Mouse (Mus musculus) intestine, embryonic 15.5 days (tissue): Measurements from ENCODE around the gene Sh3gl2. TPM values are rescaled to one million over a fixed set of nuclear protein-coding genes. Genes with fewer than 3 reads are reported as not detected.
A peak's percentile ranks its signal among the peaks of the same experiment; 100 is the strongest.

Source experiments
- ATAC-seq: fragments of 200-750 bp; cut with Nextera tagmentation; 2 replicates; pipeline ENCODE4 v1.8.0; 2017; ENCODE audit warnings: moderate TSS enrichment, moderate library complexity
- H3K27ac ChIP-seq: fragments of 300-500 bp; sonication (generic); 2 replicates; pipeline ENCODE4 v1.5.1; 2015; ENCODE audit warnings: mild to moderate bottlenecking, inconsistent platforms
- H3K27me3 ChIP-seq: fragments of 300-500 bp; sonication (generic); replicated peaks from 2 replicates; pipeline ENCODE4 v1.6.1; 2015; ENCODE audit warnings: inconsistent platforms
- H3K36me3 ChIP-seq: fragments of 300-500 bp; sonication (generic); 2 replicates; pipeline ENCODE4 v1.6.1; 2015; ENCODE audit warnings: inconsistent platforms
- H3K4me1 ChIP-seq: fragments of 300-500 bp; sonication (generic); replicated peaks from 2 replicates; pipeline ENCODE4 v1.6.1; 2015; ENCODE audit warnings: inconsistent platforms
- H3K4me2 ChIP-seq: fragments of 300-500 bp; sonication (generic); replicated peaks from 2 replicates; pipeline ENCODE4 v1.6.1; 2015; ENCODE audit warnings: mild to moderate bottlenecking, inconsistent platforms
- H3K4me3 ChIP-seq: fragments of 300-500 bp; sonication (generic); replicated peaks from 2 replicates; pipeline ENCODE4 v1.5.1; 2015; ENCODE audit warnings: inconsistent platforms
- H3K9ac ChIP-seq: fragments of 300-500 bp; sonication (generic); 2 replicates; pipeline ENCODE4 v1.6.1; 2015; ENCODE audit warnings: inconsistent platforms
- H3K9me3 ChIP-seq: fragments of 300-500 bp; sonication (generic); 2 replicates; pipeline ENCODE4 v1.6.1; 2016; ENCODE audit warnings: inconsistent platforms
- WGBS: fragments of 180-500 bp; shearing (Covaris S2); methylation state at CpG from one replicate; pipeline ENCODE4 v1.1.7; 2015; 5-methylcytosine and 5-hydroxymethylcytosine counted together
- polyA plus RNA-seq: library from polyadenylated mRNA; unstranded; fragments of >200 nt; fragmentation: Nextera tagmentation; extraction: Ambion mirVana; gene quantifications from 2 replicates; pipeline ENCODE4 v1.2.1, GENCODE M21; 2015

The Sh3gl2 gene
- polyA plus RNA-seq, 1 experiment from 2014 or later, result 18.4 TPM

GRCm38 (mm10) chr4:85340686-85341085 is 135.8 kb downstream of the Sh3gl2 start:
- H3K4me3 ChIP-seq, result no peak overlapping the region
- no peak overlapping the region for H3K4me2 ChIP-seq
- H3K36me3 ChIP-seq, result no peaks in the 10 kb centered on the region
- H3K27ac ChIP-seq, result no peak overlapping the region
- ATAC-seq, result no peak
- no peaks in the 10 kb centered on the region for H3K4me1 ChIP-seq
- no peaks in the 10 kb centered on the region for H3K9me3 ChIP-seq
- 74% methylated on average over 6 of the region's 6 CpGs for WGBS
- H3K9ac ChIP-seq, result no peak overlapping the region
- H3K27me3 ChIP-seq, result no peaks in the 10 kb centered on the region

- Histone ChIP-seq H3K9ac (no peak overlapping the region), H3K9me3 (no peaks in the 10 kb centered on the region), H3K4me3 (no peak overlapping the region), H3K4me1 (no peaks in the 10 kb centered on the region), H3K36me3 (no peaks in the 10 kb centered on the region), H3K27ac (no peak overlapping the region), H3K27me3 (no peaks in the 10 kb centered on the region), H3K4me2 (no peak overlapping the region)
- ATAC-seq, result no peak
- WGBS, result 88% methylated on average over 6 of the region's 6 CpGs
These were observed 141.0 kb downstream of the Sh3gl2 start for GRCm38 (mm10) chr4:85345911-85346310.

- H3K27ac ChIP-seq, result no peak overlapping the region
- no peak for ATAC-seq
- H3K4me2 ChIP-seq, result no peak overlapping the region
- H3K36me3 ChIP-seq, result no peaks in the 10 kb centered on the region
- H3K9me3 ChIP-seq, result no peaks in the 10 kb centered on the region
- H3K27me3 ChIP-seq, result no peaks in the 10 kb centered on the region
- H3K9ac ChIP-seq, result no peak overlapping the region
- H3K4me1 ChIP-seq, result no peaks in the 10 kb centered on the region
- no peak overlapping the region for H3K4me3 ChIP-seq
- WGBS, result 77% methylated on average over 8 of the region's 8 CpGs
These were observed 143.2 kb downstream of the Sh3gl2 start for GRCm38 (mm10) chr4:85348079-85348643.

GRCm38 (mm10) chr4:85362661-85363060 is 157.7 kb downstream of the Sh3gl2 start:
- no peaks in the 10 kb centered on the region for H3K4me1 ChIP-seq
- no peaks in the 10 kb centered on the region for H3K36me3 ChIP-seq
- ATAC-seq, result no peak
- H3K4me3 ChIP-seq, result no peak overlapping the region
- H3K9me3 ChIP-seq, result no peaks in the 10 kb centered on the region
- no peak overlapping the region for H3K4me2 ChIP-seq
- WGBS, result 75% methylated on average over 3 of the region's 3 CpGs
- no peak overlapping the region for H3K27ac ChIP-seq
- H3K9ac ChIP-seq, result no peak overlapping the region
- H3K27me3 ChIP-seq, result no peaks in the 10 kb centered on the region

GRCm38 (mm10) chr4:85363205-85363604 is 158.3 kb downstream of the Sh3gl2 start:
- no peak for ATAC-seq
- WGBS, result 88% methylated on average over 4 of the region's 4 CpGs

GRCm38 (mm10) chr4:85371036-85371435 is 166.1 kb downstream of the Sh3gl2 start:
- H3K27me3 ChIP-seq, result no peaks in the 10 kb centered on the region
- H3K36me3 ChIP-seq, result no peaks in the 10 kb centered on the region
- WGBS, result 82% methylated on average over 6 of the region's 6 CpGs
- no peak for ATAC-seq
- H3K4me2 ChIP-seq, result no peak overlapping the region
- H3K9ac ChIP-seq, result no peak overlapping the region
- H3K27ac ChIP-seq, result no peak overlapping the region
- H3K4me1 ChIP-seq, result no peaks in the 10 kb centered on the region
- H3K9me3 ChIP-seq, result no peaks in the 10 kb centered on the region
- H3K4me3 ChIP-seq, result no peak overlapping the region

More at GRCm38 (mm10) chr4:85363205-85363604, 158.3 kb downstream of the Sh3gl2 start:
- no peaks in the 10 kb centered on the region for H3K36me3 ChIP-seq
- no peak overlapping the region for H3K4me3 ChIP-seq
- H3K27me3 ChIP-seq, result no peaks in the 10 kb centered on the region
- H3K27ac ChIP-seq, result no peak overlapping the region
- no peak overlapping the region for H3K4me2 ChIP-seq
- H3K9me3 ChIP-seq, result no peaks in the 10 kb centered on the region
- no peak overlapping the region for H3K9ac ChIP-seq
- no peaks in the 10 kb centered on the region for H3K4me1 ChIP-seq

- 83% methylated on average over 4 of the region's 4 CpGs for WGBS
- no peaks in the 10 kb centered on the region for H3K36me3 ChIP-seq
- H3K27me3 ChIP-seq, result no peaks in the 10 kb centered on the region
- no peak overlapping the region for H3K4me3 ChIP-seq
- ATAC-seq, result no peak
- no peaks in the 10 kb centered on the region for H3K9me3 ChIP-seq
- H3K9ac ChIP-seq, result no peak overlapping the region
- no peak overlapping the region for H3K27ac ChIP-seq
- no peaks in the 10 kb centered on the region for H3K4me1 ChIP-seq
- no peak overlapping the region for H3K4me2 ChIP-seq
These were observed 169.9 kb downstream of the Sh3gl2 start for GRCm38 (mm10) chr4:85374801-85375200.

GRCm38 (mm10) chr4:85376187-85376586 is 171.3 kb downstream of the Sh3gl2 start:
- no peak overlapping the region for H3K4me3 ChIP-seq
- no peaks in the 10 kb centered on the region for H3K9me3 ChIP-seq
- H3K27me3 ChIP-seq, result no peaks in the 10 kb centered on the region
- H3K4me1 ChIP-seq, result no peaks in the 10 kb centered on the region
- no peaks in the 10 kb centered on the region for H3K36me3 ChIP-seq
- ATAC-seq, result no peak
- H3K27ac ChIP-seq, result no peak overlapping the region
- 88% methylated on average over 6 of the region's 6 CpGs for WGBS
- H3K4me2 ChIP-seq, result no peak overlapping the region
- H3K9ac ChIP-seq, result no peak overlapping the region

GRCm38 (mm10) chr4:85376610-85377009 is 171.7 kb downstream of the Sh3gl2 start:
- ATAC-seq, result no peak
- no peak overlapping the region for H3K27ac ChIP-seq

GRCm38 (mm10) chr4:85385241-85385640 is 180.3 kb downstream of the Sh3gl2 start:
- Histone ChIP-seq H3K4me3 (no peak overlapping the region), H3K4me1 (no peaks in the 10 kb centered on the region), H3K27me3 (no peaks in the 10 kb centered on the region), H3K36me3 (no peaks in the 10 kb centered on the region), H3K27ac (no peak overlapping the region), H3K4me2 (no peak overlapping the region), H3K9me3 (no peaks in the 10 kb centered on the region), H3K9ac (no peak overlapping the region)
- 72% methylated on average over 5 of the region's 5 CpGs for WGBS
- peak; percentile 88 for ATAC-seq

More at GRCm38 (mm10) chr4:85376610-85377009, 171.7 kb downstream of the Sh3gl2 start:
- Histone ChIP-seq H3K27me3 (no peaks in the 10 kb centered on the region), H3K9ac (no peak overlapping the region), H3K4me1 (no peaks in the 10 kb centered on the region), H3K4me3 (no peak overlapping the region), H3K4me2 (no peak overlapping the region), H3K36me3 (no peaks in the 10 kb centered on the region), H3K9me3 (no peaks in the 10 kb centered on the region)
- 96% methylated on average over 5 of the region's 5 CpGs for WGBS

- Histone ChIP-seq H3K36me3 (no peaks in the 10 kb centered on the region), H3K27ac (no peak overlapping the region), H3K27me3 (no peaks in the 10 kb centered on the region), H3K9me3 (no peaks in the 10 kb centered on the region), H3K4me3 (no peak overlapping the region), H3K4me2 (no peak overlapping the region), H3K9ac (no peak overlapping the region), H3K4me1 (no peaks in the 10 kb centered on the region)
- no peak for ATAC-seq
- WGBS, result 88% methylated on average over 6 of the region's 6 CpGs
These were observed 182.8 kb downstream of the Sh3gl2 start for GRCm38 (mm10) chr4:85387676-85388075.

- Histone ChIP-seq H3K27me3 (no peaks in the 10 kb centered on the region), H3K4me1 (no peaks in the 10 kb centered on the region), H3K9me3 (no peaks in the 10 kb centered on the region), H3K36me3 (no peaks in the 10 kb centered on the region), H3K9ac (no peak overlapping the region), H3K27ac (no peak overlapping the region), H3K4me3 (no peak overlapping the region), H3K4me2 (no peak overlapping the region)
- no peak for ATAC-seq
- WGBS, result 53% methylated on average over 1 of the region's 1 CpGs
These were observed 186.9 kb downstream of the Sh3gl2 start for GRCm38 (mm10) chr4:85391795-85392194.

GRCm38 (mm10) chr4:85398765-85399164 is 193.8 kb downstream of the Sh3gl2 start:
- ATAC-seq, result no peak

More at GRCm38 (mm10) chr4:85398765-85399164, 193.8 kb downstream of the Sh3gl2 start:
- Histone ChIP-seq H3K27ac (no peak overlapping the region), H3K9ac (no peak overlapping the region), H3K36me3 (no peaks in the 10 kb centered on the region), H3K27me3 (no peaks in the 10 kb centered on the region), H3K4me3 (no peak overlapping the region), H3K4me2 (no peak overlapping the region), H3K4me1 (no peaks in the 10 kb centered on the region), H3K9me3 (no peaks in the 10 kb centered on the region)
- 83% methylated on average over 8 of the region's 8 CpGs for WGBS
